Mouse (Mus musculus) right cerebral cortex, adult 18-20 months (tissue): ENCODE measurements around the gene H2-M3.
"Not testable (repeated sequence)": the region's sequence is repeated elsewhere in the genome, so short reads cannot be mapped to it uniquely, and the experiment has no call there.

Experiments used
- DNase-seq: peaks from one replicate; pipeline ENCODE4 v3.0.0; 2022; ENCODE audit warnings: mixed read lengths

The H2-M3 gene

GRCm38 (mm10) chr17:37270058-37270701, at the start of gene H2-M3:
Gene H2-M3 (plus strand): TSS chr17:37270220.
- DNase-seq = peak; percentile 89

GRCm38 (mm10) chr17:37221879-37222278, 48.1 kb upstream of the H2-M3 start:
- no peak for DNase-seq

GRCm38 (mm10) chr17:37237230-37237629, 32.8 kb upstream of the H2-M3 start, which contains the start of gene Olfr97:
Gene Olfr97 (minus strand): TSS chr17:37237330.
- DNase-seq = not testable (repeated sequence)

- DNase-seq = no peak
Measured at GRCm38 (mm10) chr17:37242198-37242597, 27.8 kb upstream of the H2-M3 start.

- peak; percentile 35 for DNase-seq
Measured at GRCm38 (mm10) chr17:37246715-37247114, 23.3 kb upstream of the H2-M3 start.

GRCm38 (mm10) chr17:37249460-37249859, 20.6 kb upstream of the H2-M3 start:
- no peak for DNase-seq

- no peak for DNase-seq
Measured at GRCm38 (mm10) chr17:37250544-37250943, 19.5 kb upstream of the H2-M3 start.

GRCm38 (mm10) chr17:37263626-37264025, 6.4 kb upstream of the H2-M3 start, which contains the start of gene Olfr98:
Gene Olfr98 (minus strand): TSS chr17:37263749.
- DNase-seq = no peak

GRCm38 (mm10) chr17:37270702-37271092, 677 bp downstream of the H2-M3 start:
- DNase-seq = peak; percentile 4

- DNase-seq = no peak
Measured at GRCm38 (mm10) chr17:37275626-37276248, 5.7 kb downstream of the H2-M3 start.

GRCm38 (mm10) chr17:37276573-37276972, 6.6 kb downstream of the H2-M3 start:
- DNase-seq = no peak

- no peak for DNase-seq
Measured at GRCm38 (mm10) chr17:37280331-37280730, 10.3 kb downstream of the H2-M3 start.

GRCm38 (mm10) chr17:37283360-37283759, 13.3 kb downstream of the H2-M3 start, which contains the start of gene Olfr99:
Gene Olfr99 (minus strand): TSS chr17:37283460.
- DNase-seq = no peak

- DNase-seq = no peak
Measured at GRCm38 (mm10) chr17:37304213-37304612, 34.2 kb downstream of the H2-M3 start, which contains the start of gene Olfr101. Gene Olfr101 (minus strand): TSS chr17:37304313.

- no peak for DNase-seq
Measured at GRCm38 (mm10) chr17:37308483-37308882, 38.5 kb downstream of the H2-M3 start.

GRCm38 (mm10) chr17:37310146-37310699, 40.2 kb downstream of the H2-M3 start:
- DNase-seq = no peak

- no peak for DNase-seq
Measured at GRCm38 (mm10) chr17:37316954-37317353, 46.9 kb downstream of the H2-M3 start, which contains the start of gene Olfr102. Gene Olfr102 (minus strand): TSS chr17:37317054.
